Mouse (Mus musculus): ENCODE results near the gene Rhpn2.

Gene Rhpn2

DNA sequence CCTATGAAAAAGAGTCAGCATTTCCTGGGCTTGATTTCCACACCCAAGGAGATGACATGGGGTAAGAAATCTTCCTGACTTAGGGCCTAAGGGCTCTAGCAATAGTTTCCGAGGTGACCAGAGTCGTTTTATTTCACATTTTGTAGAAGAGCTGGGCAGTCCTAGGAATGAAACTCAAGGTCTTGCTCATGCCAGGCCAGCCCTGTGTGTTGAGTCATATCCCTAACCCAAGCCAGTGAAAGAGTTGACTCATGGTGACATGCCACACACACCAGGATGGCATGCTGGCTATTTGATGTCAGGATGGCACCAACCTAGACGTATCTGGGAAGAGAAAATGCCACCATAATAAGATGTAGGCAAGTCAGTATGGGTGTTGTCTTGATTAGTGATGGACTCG, 15.1 kb downstream of the Rhpn2 start:
- no peak for DNase-seq

DNA sequence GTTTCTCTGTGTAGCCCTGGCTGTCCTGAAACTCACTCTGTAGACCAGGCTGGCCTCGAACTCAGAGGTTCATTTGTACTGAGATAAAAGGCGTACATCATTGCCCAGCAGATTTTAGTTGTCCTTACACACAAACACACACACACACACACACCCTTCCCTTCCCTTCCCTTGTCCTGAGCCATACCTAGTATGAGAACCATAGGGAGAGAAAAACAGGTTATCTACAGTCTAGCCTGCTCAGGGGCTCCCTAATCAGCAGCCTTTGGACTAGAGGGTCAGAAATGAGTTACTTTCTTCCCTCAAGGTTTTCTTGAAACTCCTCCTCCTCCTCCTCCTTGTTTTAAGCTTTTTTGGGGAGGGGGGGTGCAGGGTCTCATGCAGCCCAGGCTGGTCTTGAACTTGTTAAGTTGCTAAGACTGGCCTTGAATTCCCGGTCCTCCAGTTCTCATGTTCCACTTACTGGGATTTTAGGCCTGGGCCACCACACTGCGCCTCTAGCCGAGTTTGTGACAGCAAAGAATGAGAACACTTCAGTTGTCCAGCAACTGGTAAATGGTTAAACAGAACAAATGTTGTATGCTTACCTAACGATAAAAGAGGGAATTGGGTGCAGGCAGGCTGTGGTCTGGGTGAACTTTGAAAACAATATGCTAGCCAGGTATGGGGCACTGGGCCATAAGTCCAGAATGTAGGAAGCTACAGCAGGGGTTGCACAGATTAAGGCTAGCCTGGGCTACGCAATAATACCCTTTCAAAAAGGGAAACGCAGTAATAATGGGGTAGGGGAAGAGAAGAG, 16.1 kb downstream of the Rhpn2 start:
- no peak for DNase-seq

DNA sequence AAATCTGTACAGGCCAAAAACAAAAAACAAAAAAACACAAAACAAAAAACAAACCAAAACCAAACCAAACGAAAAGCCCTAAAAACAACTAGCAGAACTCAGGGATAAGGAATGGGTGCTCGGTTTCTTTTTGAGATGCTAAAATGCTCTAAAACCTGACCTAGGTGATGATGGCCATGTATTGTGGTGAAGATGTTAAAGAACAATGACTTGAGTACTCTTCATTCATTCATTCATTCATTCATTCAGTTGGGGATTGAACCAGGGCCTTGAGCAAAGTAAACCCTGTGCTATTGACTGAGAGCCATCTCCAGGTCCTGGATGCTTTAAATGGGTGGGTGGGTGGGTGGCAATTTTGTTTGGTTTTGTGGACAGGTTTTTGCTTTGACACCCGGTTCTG, 17.2 kb downstream of the Rhpn2 start:
- DNase-seq: no peak

DNA sequence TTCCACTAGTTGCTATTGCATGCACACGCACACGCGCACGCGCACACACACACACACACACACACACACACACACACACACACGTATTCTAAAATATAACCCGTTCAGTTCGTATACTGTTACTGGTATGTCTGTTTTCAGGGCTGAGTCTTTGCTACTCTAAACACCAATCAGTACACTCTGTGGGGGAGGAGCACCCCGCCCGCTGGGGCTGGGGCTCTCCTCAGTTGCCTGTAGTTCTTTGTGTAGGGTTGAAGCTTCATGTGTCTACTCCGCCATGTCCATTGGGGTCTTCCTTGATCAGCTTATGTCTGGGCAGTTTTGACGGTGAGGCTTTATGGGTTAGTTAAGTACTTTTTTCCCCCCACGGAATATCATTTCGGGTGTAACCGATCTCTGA, 19.3 kb downstream of the Rhpn2 start:
- DNase-seq: no peak

DNA sequence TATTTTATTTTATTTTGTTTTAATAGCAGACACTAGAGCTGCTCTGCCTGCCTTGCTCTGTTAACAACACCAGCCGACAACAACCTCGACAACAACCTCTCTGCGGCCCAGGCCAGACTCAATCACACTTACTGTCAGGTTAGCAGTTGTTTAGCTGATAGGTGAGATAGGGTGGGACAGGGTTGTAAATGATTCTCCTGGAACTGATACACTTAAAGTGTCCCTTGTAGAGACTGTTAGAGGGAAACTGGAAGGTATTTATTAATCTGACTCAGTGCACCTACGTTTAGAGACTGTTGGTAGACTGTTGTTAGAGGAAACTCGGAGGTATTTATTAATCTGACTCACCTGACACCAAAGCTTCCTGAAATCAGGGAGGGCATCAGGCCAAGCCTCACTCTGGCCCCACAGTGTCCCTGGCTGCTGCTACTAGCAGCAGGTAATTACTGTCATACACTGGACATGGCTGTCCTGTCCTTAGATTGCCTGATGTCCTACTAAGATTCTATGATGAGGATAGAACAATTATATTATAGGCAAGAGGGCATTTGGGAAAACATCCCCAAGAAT, 21.4 kb downstream of the Rhpn2 start:
- no peak for DNase-seq

DNA sequence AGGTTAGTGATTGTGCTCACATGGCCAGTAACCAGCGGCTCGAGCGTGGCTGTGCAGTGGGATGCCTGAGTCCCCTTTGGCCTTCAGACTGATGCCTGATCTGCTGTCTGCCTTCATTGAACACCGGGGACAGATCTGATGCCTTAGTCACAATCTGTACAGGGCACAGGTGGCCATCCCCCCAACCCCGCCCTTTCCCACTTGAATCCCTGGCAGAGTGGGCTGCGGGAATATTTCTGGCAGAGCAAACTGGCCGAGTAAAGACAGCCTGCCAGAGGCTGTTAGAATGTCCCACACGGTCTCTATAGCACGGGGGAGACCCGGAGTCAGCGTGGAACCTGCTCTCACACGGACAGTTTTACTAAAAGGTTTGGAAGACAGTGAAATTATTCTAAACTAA, 23.7 kb downstream of the Rhpn2 start:
- no peak for DNase-seq

DNA sequence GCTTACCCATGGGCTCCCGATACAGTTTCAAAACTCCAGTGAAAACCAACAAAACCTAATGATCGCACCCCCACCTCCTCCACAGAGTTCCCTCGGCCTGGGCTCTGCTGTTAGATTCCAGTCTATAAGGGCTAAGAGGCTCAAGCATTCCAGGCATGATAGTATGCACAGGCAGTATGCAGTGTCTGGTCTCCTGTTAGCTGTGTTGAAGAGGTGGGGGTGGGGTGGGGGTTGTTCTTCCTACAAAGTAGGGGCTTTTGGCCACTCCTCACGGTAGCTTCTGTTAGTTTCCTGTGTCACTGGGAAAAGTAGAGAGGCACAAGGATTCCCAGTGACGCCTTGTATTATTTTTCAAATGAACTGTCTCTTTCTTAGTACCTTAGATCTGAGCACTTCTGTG, 28.3 kb downstream of the Rhpn2 start:
- no peak for DNase-seq

DNA sequence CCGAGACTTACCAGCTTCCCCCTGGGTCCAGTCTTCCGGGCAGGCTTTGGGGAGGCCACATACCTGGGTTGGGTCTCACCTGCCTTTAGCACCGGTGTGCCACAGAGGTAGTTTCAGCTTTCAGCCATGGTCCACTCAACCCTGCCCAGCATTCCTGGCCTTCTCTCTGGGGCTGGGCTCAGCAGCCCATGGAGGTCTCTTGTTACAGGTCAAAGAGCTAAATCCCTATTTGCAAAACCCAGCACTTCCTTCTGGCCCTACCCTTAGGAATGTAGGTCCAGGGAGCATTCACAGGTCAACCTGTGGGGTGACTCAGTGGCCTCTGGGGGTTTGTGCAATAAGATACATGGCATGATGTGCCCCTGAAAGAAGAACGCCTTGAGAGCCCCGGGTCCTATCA, 28.9 kb downstream of the Rhpn2 start:
- no peak for DNase-seq

DNA sequence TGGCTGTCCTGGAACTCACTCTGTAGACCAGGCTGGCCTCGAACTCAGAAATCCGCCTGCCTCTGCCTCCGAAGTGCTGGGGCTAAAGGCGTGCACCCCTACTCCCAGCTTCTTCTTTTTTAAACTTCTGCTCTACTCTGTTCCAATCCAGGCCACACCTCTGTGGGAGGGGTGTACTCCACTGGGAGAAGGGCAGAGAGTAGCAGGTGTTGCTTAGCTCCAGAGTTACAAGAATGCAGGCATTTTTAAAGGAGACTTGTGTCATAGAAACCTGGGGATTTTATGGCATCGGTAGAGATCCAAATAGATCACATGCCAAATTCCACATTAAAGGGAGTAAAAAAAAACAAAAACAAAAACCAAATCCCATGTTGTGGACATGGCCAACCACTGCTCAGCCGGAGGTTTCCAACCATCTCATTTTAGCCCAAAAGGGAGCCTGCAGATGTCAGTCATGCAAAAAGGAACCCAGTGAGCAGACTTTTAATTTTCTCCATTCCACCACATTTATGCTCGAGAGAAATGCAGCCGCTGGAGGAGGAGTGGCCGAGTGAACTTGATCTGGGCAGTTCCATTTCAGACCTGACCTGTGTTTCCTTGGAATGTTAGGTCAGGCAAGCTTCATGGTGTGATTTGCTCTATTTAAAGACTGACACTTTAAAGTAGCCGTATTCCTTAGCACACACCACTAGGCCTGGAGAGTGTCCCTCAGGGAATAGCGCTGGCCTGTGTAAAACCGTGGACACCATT, 31.4 kb downstream of the Rhpn2 start:
- no peak for DNase-seq

DNA sequence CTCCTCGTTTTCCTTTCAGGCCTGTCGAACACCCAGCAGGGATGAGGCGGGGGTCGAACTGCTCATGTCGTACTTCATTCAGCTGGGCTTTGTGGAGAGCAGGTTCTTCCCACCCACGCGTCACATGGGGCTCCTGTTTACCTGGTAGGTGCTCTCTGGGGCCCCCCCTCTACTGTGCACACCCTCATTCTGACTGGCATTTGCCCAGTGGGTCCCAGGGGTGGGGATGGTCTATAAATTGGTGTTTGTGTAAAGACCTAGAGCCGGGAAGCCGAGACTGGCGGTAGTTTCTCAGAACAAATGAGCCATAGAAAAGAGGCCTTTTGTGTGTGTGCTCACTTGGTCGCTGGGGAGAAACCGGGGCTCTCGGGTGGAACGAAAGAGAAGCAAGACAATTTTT, 37.1 kb downstream of the Rhpn2 start:
- no peak for DNase-seq

DNA sequence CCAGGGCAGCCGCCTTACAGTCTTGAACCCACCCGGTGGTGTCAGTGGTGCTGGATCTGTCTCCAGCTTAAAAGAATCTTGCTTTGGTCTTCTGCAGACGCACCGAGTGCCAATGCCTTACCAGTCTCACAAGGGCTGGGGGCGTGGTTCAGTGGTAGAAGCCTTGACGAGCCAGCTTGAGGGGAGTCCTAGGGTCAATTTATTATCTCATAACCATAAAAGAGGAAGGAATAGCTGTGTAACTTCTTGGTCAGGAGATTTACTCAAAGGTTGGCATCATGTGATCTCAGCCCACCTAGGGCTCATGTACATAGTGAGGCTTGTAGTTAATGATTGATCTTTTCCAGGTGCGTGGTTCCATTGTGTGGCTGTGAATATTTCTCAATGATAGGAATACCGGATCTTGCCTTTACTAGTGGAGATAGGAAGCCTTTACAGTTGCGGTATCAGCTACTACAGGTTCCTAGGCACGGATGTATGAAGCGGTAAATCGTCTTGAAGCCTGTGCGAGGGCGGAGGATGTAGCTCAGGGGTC, 38.6 kb downstream of the Rhpn2 start:
- DNase-seq: no peak

DNA sequence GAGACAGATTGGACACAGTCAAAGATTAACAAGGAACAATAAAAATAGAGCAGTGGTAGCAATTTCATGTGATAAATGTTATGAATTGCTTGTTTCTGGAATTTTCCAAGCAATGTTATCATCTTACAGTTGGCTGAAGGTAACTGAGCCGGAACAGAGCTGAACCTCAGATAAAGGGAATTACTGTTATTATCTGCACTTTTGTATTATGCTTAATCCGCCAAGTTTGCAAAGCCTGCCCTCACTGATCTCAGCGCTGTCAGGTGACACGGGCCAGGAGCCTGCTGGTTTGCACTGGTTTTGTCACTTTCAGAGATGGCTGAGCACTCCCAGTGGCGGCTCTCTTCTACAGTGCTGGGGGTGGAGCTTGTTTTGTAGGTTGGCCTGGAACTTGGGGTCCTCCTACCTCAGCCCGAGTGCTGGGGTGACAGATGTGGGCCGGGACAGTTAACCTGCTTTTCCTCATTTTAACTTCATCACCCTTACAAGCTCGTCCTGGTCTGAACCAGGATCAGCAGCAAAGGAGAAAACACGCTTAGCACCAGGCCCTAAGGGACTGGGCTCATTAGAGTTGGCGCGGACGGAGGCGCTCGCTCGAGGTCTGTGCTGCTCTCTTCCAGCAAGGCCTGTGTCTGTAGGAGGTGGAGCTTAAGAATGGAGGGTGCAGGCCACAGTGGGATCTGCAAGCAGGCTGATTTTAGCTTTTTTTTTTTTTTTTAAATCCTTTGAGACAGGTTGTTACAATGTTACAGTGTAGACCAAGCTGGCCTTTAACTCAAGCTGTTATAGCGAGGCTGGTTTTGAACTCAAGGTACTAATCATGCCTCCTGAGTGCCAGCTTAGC, 39.4 kb downstream of the Rhpn2 start:
- no peak for DNase-seq

DNA sequence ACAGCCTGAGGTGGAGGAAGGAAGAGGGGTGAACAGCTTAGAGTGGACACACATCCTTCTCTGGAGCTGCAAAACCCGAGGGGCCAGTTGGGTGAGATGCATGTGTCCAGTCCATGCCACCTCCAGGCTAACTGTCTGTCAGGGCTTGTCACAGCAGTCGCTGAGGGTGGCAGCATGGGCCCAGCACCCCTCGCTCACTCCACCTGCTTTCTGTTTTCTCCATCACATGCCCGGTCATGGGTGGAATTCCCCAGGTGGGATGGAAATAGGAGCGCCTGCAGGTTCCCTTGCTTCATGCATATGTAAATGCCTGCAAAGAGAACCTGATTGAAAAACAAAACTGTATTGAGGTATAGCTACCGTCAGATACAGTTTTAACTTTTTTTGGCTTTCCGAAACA, 40.3 kb downstream of the Rhpn2 start:
- DNase-seq: no peak

DNA sequence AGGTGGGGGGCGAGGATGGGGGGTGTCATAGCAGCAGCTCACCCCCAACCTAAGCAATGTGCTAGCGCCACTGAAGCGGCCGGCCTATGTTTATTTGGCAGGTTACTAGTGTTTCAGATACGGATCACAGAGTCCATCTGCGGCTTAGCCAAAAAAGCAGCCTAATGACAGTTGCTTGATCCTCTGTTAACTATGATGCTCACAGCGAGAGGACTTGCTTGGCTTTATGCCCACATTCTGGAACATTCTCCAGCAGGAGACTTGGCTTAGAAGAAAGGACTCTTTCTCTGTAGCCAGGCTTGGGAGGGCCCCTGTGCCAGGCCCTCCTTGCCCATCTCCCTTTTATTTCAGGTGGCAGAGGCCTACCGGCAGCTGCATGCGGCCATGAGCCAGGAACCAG, 42.7 kb downstream of the Rhpn2 start:
- peak; percentile 48 for DNase-seq

DNA sequence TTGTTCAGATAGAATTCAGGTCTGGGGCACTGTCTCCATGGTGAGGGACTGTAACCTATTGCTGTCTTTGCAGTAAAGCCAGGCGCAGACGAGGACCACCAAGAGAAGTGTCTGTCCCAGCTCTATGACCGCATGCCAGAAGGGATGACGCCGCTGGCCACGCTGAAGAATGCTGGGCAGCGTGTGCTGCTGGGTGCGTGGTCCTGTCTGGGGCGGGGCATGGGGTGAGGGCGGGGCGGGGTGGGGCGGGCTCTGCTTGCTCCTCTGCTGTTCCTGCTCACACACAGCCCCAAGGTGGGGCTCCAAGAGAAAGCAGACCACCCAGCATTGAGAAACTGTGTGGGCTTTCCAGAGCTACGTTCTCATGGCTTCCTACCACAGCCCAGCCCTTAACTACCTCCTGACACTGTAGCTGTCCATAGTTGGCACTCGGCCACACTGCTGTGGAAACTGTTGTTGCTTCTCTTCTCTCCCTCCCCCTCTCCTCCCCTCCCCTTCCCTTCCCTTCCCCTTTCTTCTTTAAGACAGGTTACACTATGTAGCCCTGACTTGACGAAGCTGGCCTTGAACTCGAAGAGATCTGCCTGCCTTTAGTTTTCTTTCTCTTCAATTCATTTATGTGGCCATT, 45.6 kb downstream of the Rhpn2 start:
- no peak for DNase-seq

DNA sequence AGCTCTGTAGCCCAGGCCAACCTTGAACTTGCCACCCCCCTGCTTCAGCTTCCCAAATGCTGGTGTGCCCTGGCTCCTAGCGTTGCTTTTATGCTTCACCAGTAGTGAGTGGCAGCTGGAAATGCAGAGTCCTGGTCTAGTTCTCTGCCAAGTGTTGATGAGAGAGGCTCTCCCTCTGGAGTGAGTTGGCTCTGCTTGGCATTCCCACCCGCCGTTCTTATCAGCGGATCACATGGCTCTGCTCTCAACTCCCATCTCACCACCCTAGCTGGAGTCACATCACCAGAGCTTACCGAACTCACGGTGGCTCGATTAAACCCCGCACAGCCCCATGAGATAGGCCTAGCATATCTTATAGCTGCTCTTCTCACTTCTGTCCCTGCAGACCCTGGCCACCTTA, 46.4 kb downstream of the Rhpn2 start:
- no peak for DNase-seq

DNA sequence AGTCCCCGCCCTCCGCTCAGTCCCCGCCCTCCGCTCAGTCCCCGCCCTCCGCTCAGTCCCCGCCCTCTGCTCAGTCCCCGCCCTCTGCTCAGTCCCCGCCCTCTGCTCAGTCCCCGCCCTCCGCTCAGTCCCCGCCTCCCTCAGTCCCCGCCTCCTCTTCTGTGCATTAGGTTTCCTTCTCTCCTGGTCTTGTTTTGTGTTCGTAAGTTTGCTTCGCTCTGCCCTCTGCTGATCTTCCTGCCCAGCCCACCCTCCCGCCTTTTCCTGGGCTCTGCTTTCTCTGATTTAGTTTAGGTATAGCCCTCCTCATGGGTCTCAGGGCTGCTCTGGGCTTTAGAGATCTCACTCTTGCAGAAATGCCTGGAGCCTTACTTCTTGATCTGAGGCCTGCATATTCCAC, 47.9 kb downstream of the Rhpn2 start:
- no peak for DNase-seq

DNA sequence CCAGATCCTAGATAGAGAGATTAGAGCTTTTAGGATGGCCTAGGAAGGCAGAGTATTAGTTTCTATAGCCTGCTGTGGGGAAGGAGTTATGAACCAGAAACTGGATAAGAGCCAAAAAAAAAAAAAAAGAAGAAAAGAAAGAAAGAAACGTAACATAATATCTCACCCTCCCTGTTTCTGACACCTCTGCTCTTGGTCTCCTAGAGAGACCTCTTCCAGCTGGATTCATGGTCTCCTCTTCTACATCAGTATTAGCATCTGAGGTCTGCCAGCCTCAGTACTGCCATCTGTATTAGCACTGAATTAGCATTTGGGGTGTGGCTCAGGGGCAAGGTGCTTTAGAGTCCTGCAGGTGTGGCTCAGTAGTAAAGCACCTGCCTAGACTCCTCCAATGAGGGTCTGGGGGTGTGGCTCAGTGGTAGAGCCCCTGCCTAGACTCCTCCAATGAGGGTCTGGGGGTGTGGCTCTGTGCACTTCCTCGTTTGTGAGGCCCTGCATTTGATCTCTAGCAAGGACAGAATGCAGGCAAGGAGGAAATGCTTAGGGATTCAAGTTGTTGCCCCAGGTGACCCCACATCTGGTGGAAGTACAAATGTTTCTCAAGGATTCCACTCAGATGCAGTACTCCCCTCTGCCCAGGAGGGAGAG, 48.9 kb downstream of the Rhpn2 start:
- DNase-seq: no peak

DNA sequence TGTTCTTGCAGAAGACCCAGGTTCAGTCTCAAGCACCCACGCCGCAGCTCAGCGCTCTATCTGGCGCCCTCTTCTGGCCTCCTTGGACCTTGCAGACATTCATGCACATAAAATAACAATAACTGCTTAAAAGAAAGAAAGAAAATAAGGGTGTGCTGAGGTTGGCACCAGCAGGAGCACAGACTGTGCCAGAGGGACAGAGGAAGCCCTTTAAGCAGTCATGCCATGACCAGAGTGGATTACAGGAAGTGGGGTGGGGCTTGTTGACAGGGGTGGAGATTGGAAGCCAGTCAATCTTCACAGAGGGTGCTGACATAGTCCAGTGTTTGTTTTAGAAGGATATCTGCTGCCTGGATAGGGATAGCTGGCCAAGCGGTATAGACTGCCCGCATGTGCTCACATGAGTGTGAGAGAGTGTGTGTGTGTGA, 52.6 kb downstream of the Rhpn2 start:
- DNase-seq: no peak

DNA sequence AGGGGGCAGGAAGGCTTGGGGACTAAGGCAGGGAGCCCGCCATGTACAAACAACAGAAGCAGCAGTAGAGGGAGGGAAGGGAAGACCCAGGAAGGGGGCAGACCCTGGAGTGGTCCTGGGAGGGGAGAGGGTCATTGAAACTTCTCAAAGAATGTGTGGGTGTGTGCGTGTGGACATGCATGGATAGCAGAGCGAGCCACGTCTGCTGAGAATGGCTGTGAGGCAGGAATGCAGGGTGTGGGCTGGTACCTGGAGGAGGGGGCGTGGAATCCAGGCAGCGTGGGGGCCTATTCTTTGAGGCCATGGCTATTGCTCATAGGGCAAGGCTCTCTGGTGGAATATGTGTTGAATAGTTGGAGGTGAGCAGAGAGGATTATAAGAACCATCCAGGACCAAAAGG, 54.7 kb downstream of the Rhpn2 start:
- no peak for DNase-seq

DNA sequence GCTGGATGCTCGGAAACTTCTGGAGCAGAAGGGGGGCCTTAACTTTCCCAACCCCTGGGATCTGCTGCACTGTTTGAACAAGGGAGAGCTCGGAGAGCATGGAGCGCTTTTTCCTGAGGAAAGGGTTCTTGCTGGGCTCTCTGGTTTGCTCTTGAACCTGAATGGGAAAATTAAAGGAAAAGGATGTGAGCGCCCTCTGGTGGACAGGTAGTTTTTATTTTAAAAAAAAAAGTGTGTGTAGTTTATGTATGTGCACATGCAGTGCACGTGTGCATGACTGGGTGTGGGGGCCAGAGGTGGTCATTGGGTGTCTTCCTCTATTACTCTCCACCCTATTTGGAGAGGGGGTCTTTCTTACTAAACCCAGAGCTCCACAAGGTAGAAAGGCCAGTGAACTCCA, 59.0 kb downstream of the Rhpn2 start:
- peak; percentile 36 for DNase-seq

Measured in cerebellum, adult 8-10 months (tissue).